Mouse (Mus musculus): ENCODE measurements around the gene Mn1.

- TF ChIP-seq CTCF (IDR thresholded peaks at IDR 0.05; ENCODE audit: insufficient read depth, low read length) = no peak
- TF ChIP-seq POLR2A (IDR thresholded peaks at IDR 0.05; ENCODE audit: borderline replicate concordance, extremely low read depth, low read depth, low read length) = no peak
These were observed 26.5 kb downstream of the Mn1 start for GRCm38 (mm10) chr5:111443636-111444035.

Data from lung, adult 2 months (tissue).